Mouse (Mus musculus) lung, postnatal 0 days (tissue): ENCODE results near the gene Rasgrp2. TPM values are rescaled to one million over a fixed set of nuclear protein-coding genes. Genes with fewer than 3 reads are reported as not detected.

Experiments
- ATAC-seq: fragments of 200-750 bp; cut with Nextera tagmentation; 2 replicates; pipeline ENCODE4 v1.8.0; 2017; ENCODE audit warnings: moderate library complexity
- DNase-seq: peaks from one replicate; pipeline ENCODE4 v3.0.0-alpha.2; 2016; ENCODE audit warnings: low spot score
- H3K27ac ChIP-seq: fragments of 300-500 bp; sonication (generic); 2 replicates; pipeline ENCODE4 v1.5.1; 2014; ENCODE audit warnings: antibody characterized with exemption, mild to moderate bottlenecking, low read length, mixed read lengths
- H3K27me3 ChIP-seq: fragments of 300-500 bp; sonication (generic); replicated peaks from 2 replicates; pipeline ENCODE4 v1.6.1; 2014; ENCODE audit warnings: low read length, mixed read lengths; ENCODE audit not compliant: insufficient read depth
- H3K36me3 ChIP-seq: fragments of 300-500 bp; sonication (generic); 2 replicates; pipeline ENCODE4 v1.6.1; 2014; ENCODE audit warnings: low read length, mixed read lengths; ENCODE audit not compliant: insufficient read depth
- H3K4me1 ChIP-seq: fragments of 300-500 bp; sonication (generic); 2 replicates; pipeline ENCODE4 v1.6.1; 2014; ENCODE audit warnings: antibody characterized with exemption, low read depth, low read length, mixed read lengths; ENCODE audit not compliant: insufficient read depth
- H3K4me2 ChIP-seq: fragments of 300-500 bp; sonication (generic); replicated peaks from 2 replicates; pipeline ENCODE4 v1.6.1; 2014; ENCODE audit warnings: low read depth, mild to moderate bottlenecking, low read length, moderate library complexity, mixed read lengths
- H3K4me3 ChIP-seq: fragments of 300-500 bp; sonication (generic); 2 replicates; pipeline ENCODE4 v1.5.1; 2014; ENCODE audit warnings: low read depth, low read length
- H3K9ac ChIP-seq: fragments of 300-500 bp; sonication (generic); replicated peaks from 2 replicates; pipeline ENCODE4 v1.6.1; 2014; ENCODE audit warnings: low read depth, mild to moderate bottlenecking
- H3K9me3 ChIP-seq: fragments of 300-500 bp; sonication (generic); 2 replicates; pipeline ENCODE4 v1.6.1; 2016; ENCODE audit warnings: low read length, mixed read lengths
- CTCF ChIP-seq: IDR thresholded peaks from 2 replicates; pipeline ENCODE4 v1.5.1; 2016; ENCODE audit warnings: antibody characterized with exemption, mild to moderate bottlenecking
- EP300 ChIP-seq: IDR thresholded peaks from 2 replicates; pipeline ENCODE4 v1.6.1; 2016; ENCODE audit warnings: antibody characterized with exemption, mild to moderate bottlenecking, control low read depth
- WGBS: fragments of 180-500 bp; shearing (Covaris S2); extraction: QIAGEN DNeasy Blood & Tissue Kit; methylation state at CpG from one replicate; pipeline ENCODE4 v1.1.7; 2014; 5-methylcytosine and 5-hydroxymethylcytosine counted together
- polyA plus RNA-seq: library from polyadenylated mRNA; unstranded; fragments of >200 nt; fragmentation: Nextera tagmentation; extraction: Ambion mirVana; gene quantifications from 2 replicates; pipeline ENCODE4 v1.2.1, GENCODE M21; 2015

The Rasgrp2 gene
- polyA plus RNA-seq, 1 experiment from 2014 or later: 99.2 TPM

DNA sequence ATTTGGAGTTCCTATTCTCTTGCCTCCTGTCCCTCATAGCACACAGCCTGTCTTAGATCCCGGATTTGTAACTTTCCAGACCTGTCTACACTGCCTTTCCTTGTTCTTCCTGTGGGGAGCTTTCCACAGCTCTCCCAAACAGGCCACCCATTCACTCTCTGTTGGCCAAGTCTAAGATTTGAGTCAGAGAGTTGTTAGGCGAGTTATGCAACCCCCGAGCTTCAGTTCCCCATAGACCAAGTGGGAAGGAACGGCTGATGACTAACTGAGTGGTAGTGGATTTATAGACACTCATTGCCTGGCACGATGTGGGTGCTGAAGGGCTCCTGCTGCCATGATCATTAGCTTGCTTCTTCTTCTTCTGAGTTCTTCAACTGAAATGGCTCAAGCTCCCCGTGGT, 60.4 kb downstream of the Rasgrp2 start:
- Histone ChIP-seq H3K9ac (no peak overlapping the region), H3K9me3 (no peaks in the 10 kb centered on the region), H3K36me3 (no peaks in the 10 kb centered on the region), H3K4me2 (no peak overlapping the region), H3K4me3 (no peak overlapping the region), H3K27ac (no peak overlapping the region), H3K27me3 (no peaks in the 10 kb centered on the region), H3K4me1 (no peaks in the 10 kb centered on the region)
- ATAC-seq (no peak), DNase-seq (peak; percentile 45)
- 59% methylated on average over 6 of the region's 6 CpGs for WGBS
- no peak for TF ChIP-seq EP300
- TF ChIP-seq CTCF: no peak

DNA sequence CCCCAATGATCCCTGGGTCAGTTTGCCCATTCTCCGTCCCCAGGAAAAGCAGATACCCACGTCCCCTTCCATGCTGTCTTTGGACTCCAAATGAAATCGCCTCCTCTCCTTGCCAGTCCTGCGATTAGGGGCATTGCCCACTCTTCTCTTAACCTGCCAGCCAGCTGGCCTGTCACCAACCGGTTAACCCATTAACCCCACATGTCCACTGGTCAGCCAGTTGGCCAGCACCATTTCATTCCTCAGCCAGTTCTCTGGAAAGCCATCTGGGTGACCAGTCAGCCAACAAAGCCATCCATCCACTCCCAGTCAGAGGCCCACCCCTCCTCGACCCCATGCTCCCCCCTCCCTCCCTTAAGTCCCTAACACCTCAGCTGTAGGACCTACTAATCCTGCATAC, 63.7 kb downstream of the Rasgrp2 start:
- H3K9me3 ChIP-seq: no peaks in the 10 kb centered on the region
- H3K36me3 ChIP-seq: no peaks in the 10 kb centered on the region
- no peaks in the 10 kb centered on the region for H3K4me1 ChIP-seq
- no peaks in the 10 kb centered on the region for H3K27me3 ChIP-seq
- no peak for ATAC-seq
- WGBS: 40% methylated on average over 6 of the region's 6 CpGs
- no peak overlapping the region for H3K27ac ChIP-seq
- no peak for DNase-seq
- H3K9ac ChIP-seq: no peak overlapping the region
- no peak overlapping the region for H3K4me2 ChIP-seq
- H3K4me3 ChIP-seq: no peak overlapping the region
- no peak for TF ChIP-seq EP300
- TF ChIP-seq CTCF: no peak

DNA sequence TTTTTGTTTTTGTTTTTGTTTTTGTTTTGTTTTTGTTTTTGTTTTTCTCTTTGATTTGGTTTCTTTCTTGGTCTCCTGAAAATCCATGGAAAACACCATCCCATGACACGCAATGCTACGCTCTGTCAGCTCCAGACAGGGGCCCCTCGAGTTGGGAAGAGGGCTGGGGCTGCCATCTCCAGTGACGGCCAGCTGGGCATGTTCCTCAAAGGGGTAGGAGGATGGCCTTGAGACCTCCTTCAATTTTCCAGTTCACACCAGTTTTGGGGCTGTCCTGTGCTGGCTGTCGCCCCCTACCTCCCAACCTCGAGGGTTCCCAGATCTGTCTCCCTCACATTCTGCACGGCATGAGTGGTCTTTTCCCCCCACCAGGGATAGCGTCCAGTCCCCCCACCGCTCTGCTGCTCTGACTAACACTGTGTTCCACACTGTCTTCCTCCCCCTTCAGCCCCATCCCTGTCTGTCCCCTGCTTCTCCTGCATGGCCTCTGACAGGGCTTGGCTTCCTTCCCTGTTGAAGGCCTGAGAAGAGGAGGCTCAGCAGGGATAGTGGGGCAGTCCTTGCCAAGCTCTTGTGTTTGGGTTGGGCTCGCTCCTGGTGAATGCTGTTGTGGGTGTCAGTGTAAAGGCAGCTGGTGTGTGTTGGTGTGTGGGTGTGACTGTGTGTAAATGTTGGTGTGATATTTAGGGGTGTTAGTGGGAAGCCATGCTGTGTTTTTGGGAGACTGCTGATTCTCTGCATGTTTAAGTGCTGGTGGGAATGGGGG, 65.3 kb downstream of the Rasgrp2 start:
- DNase-seq: no peak
- H3K9ac ChIP-seq: no peak overlapping the region
- WGBS: 44% methylated on average over 10 of the region's 10 CpGs

More for the DNA sequence above, 65.3 kb downstream of the Rasgrp2 start:
- peak; percentile 30; the same call in 1 of the 2 replicates for ATAC-seq
- no peak overlapping the region for H3K4me2 ChIP-seq
- no peaks in the 10 kb centered on the region for H3K9me3 ChIP-seq
- H3K27ac ChIP-seq: no peak overlapping the region
- TF ChIP-seq EP300 (no peak), CTCF (peak; percentile 6; the same call in 1 of the 2 replicates)
- H3K27me3 ChIP-seq: no peaks in the 10 kb centered on the region
- no peaks in the 10 kb centered on the region for H3K4me1 ChIP-seq
- no peak overlapping the region for H3K4me3 ChIP-seq
- no peaks in the 10 kb centered on the region for H3K36me3 ChIP-seq

Other genes with a start within 250 kb of the Rasgrp2 start
- gene Majin, start 215.0 kb upstream of the Rasgrp2 start, polyA plus RNA-seq: 0.10 TPM in 1 of 2 replicates, not detected in the other
- 0.49 and 0.55 TPM in 2 replicates for gene Gpha2, start 173.0 kb upstream of the Rasgrp2 start, polyA plus RNA-seq
- 20.2 and 21.6 TPM in 2 replicates for gene Ppp2r5b, start 163.5 kb upstream of the Rasgrp2 start, polyA plus RNA-seq
- 5.1 and 5.9 TPM in 2 replicates for gene Atg2a, start 157.7 kb upstream of the Rasgrp2 start, polyA plus RNA-seq
- gene Ehd1, start 122.6 kb upstream of the Rasgrp2 start, polyA plus RNA-seq: 115 and 119 TPM in 2 replicates
- gene Cdc42bpg, start 92.9 kb upstream of the Rasgrp2 start, polyA plus RNA-seq: 2.8 and 3.2 TPM in 2 replicates
- gene Men1, start 64.4 kb upstream of the Rasgrp2 start, polyA plus RNA-seq: 42.1 and 42.7 TPM in 2 replicates
- 22.5 and 25.0 TPM in 2 replicates for gene Map4k2, start 58.2 kb upstream of the Rasgrp2 start, polyA plus RNA-seq
- gene Sf1, start 35.6 kb upstream of the Rasgrp2 start, polyA plus RNA-seq: 48.1 and 49.5 TPM in 2 replicates
- gene Pygm, start 14.9 kb upstream of the Rasgrp2 start, polyA plus RNA-seq: 20.5 and 32.1 TPM in 2 replicates
- 3.8 and 4.7 TPM in 2 replicates for gene Nrxn2, start 19.4 kb downstream of the Rasgrp2 start, polyA plus RNA-seq
- 0.20 TPM in 1 of 2 replicates, not detected in the other for gene Slc22a12, start 143.7 kb downstream of the Rasgrp2 start, polyA plus RNA-seq